Mouse (Mus musculus): Measurements from ENCODE around the gene Wfs1. TPM values are rescaled to one million over a fixed set of nuclear protein-coding genes. Genes with fewer than 3 reads are reported as not detected.

The Wfs1 gene
- 83.4 TPM for polyA plus RNA-seq (2012; fragmentation: generic; extraction: Trizol)

DNA sequence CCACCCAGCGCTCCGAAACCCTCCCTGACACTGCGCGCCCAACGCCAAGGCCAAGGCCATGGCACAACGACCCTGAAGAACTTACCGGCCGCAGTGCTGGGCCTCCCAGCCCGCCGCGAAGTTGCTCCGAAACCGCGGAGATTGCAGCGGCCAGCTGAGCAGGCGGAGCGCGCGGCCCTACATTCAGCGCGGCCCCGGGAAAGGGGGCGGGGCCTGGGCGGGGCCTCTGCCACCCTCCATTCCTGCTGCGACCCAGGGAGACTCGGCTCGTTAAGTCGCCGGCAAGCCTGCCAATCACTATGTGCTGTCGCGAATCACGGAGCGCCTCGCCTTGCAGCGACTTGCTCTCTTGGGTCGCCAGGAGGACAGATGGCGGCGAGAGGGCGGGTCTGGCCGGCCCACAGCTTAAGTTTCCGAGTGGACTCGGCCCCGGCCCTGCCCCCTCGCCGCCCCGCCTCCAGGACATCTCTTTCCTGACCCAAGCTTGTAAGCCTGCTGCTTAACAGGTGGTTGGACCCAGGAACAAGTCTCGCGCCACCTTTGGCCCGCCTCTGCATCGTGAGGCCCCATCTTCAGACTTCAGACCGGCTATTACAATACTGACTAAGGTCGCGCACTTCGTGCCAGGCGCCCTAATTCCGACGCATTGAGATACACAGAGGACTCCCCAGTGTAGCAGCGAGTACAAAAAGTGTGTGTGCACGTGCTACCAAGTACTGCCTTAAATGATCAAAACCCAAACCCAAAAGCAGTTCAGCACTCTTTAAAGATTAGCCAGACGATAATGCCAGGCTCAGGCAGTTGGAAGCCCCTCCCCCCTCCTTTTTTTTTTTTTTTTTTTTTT, at the start of gene Wfs1:
TSS of gene Wfs1 (minus strand) at position 425 of the 844 bp plus-strand sequence.
- H3K4me2 ChIP-seq (ENCODE audit: low read depth): peak within 1 kb of the TSS; percentile 96
- TF ChIP-seq CEBPB (IDR thresholded peaks at IDR 0.05; ENCODE audit: insufficient read depth, poor library complexity, severe bottlenecking) (peak; percentile 43; the same call in 1 of the 2 replicates), MYOG (IDR thresholded peaks at IDR 0.05; ENCODE audit: control insufficient read depth in 1 of 3, insufficient read depth in 1 of 3, insufficient read length in 2 of 3, low read depth in 2 of 3) (peak; percentile 19 to 71 (median 38)), POLR2AphosphoS2 (IDR thresholded peaks at IDR 0.05; ENCODE audit: insufficient read length, low read depth) (peak; percentile 93), USF1 (IDR thresholded peaks at IDR 0.05; ENCODE audit: low read depth) (no peak), REST (IDR thresholded peaks at IDR 0.05; ENCODE audit: insufficient read depth, insufficient read length) (no peak), MYOD1 (IDR thresholded peaks at IDR 0.05; ENCODE audit: control insufficient read depth in 1 of 3, insufficient read length in 2 of 3, low read depth in 2 of 3) (peak in 2 of 3 experiments; percentile 55 to 84), TCF3 (IDR thresholded peaks at IDR 0.05; ENCODE audit: insufficient read length, low read depth) (no peak), TCF12 (IDR thresholded peaks at IDR 0.05; ENCODE audit: insufficient read depth, poor library complexity, severe bottlenecking) (no peak), MAX (IDR thresholded peaks at IDR 0.05; ENCODE audit: low read depth) (no peak), E2F4 (IDR thresholded peaks at IDR 0.05; ENCODE audit: insufficient read depth) (no peak), SRF (IDR thresholded peaks at IDR 0.05; ENCODE audit: control insufficient read depth, insufficient read length, low read depth) (peak; percentile 49), POLR2A (IDR thresholded peaks at IDR 0.05; ENCODE audit: insufficient read length, low read depth) (peak; percentile 96)
- H3K4me3 ChIP-seq: peak within 1 kb of the TSS; percentile 80
- peaks cover 13% of the 10 kb centered on the region for H3K79me2 ChIP-seq (ENCODE audit: control insufficient read depth, insufficient read depth)
- no peaks in the 10 kb centered on the region for H3K27me3 ChIP-seq (ENCODE audit: control insufficient read depth, insufficient read depth, insufficient read length)
- H3ac ChIP-seq (ENCODE audit: control insufficient read depth, insufficient read length): peak within 1 kb of the TSS; percentile 40
- no peaks in the 10 kb centered on the region for H3K36me3 ChIP-seq (ENCODE audit: control insufficient read depth, insufficient read depth)

DNA sequence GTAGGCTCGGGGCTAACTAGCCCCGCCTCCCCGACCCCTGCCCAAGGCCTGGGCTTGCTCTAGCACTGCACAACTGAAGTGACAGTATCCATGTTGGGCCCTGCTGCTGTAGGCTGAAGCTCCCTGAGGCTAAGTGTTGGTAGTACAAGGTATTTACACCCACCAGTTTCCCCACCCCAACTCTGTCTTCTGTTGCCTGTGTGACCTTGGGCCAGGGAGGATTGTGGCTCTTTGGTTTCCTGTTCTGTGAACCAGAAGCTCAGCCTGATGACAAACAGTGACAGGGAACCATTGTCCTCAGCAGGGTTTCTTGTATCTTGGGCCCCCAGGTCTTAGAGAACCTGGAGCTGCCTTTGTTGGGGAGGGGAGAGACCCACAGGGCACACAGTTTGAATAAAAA, 47.9 kb upstream of the Wfs1 start:
- Histone ChIP-seq H3K27me3 (ENCODE audit: control insufficient read depth, insufficient read depth, insufficient read length) (peaks cover 47% of the 10 kb centered on the region), H3ac (ENCODE audit: control insufficient read depth, insufficient read length) (no peak overlapping the region), H3K4me3 (no peak overlapping the region), H3K79me2 (ENCODE audit: control insufficient read depth, insufficient read depth) (no peaks in the 10 kb centered on the region), H3K36me3 (ENCODE audit: control insufficient read depth, insufficient read depth) (no peaks in the 10 kb centered on the region), H3K4me2 (ENCODE audit: low read depth) (no peak overlapping the region)
- TF ChIP-seq USF1 (IDR thresholded peaks at IDR 0.05; ENCODE audit: low read depth) (no peak), POLR2A (IDR thresholded peaks at IDR 0.05; ENCODE audit: insufficient read length, low read depth) (no peak), MYOG (IDR thresholded peaks at IDR 0.05; ENCODE audit: control insufficient read depth in 1 of 3, insufficient read depth in 1 of 3, insufficient read length in 2 of 3, low read depth in 2 of 3) (no peak), POLR2AphosphoS2 (IDR thresholded peaks at IDR 0.05; ENCODE audit: insufficient read length, low read depth) (no peak), MYOD1 (IDR thresholded peaks at IDR 0.05; ENCODE audit: control insufficient read depth in 1 of 3, insufficient read length in 2 of 3, low read depth in 2 of 3) (no peak), E2F4 (IDR thresholded peaks at IDR 0.05; ENCODE audit: insufficient read depth) (no peak), TCF12 (IDR thresholded peaks at IDR 0.05; ENCODE audit: insufficient read depth, poor library complexity, severe bottlenecking) (no peak), SRF (IDR thresholded peaks at IDR 0.05; ENCODE audit: control insufficient read depth, insufficient read length, low read depth) (no peak), REST (IDR thresholded peaks at IDR 0.05; ENCODE audit: insufficient read depth, insufficient read length) (no peak), MAX (IDR thresholded peaks at IDR 0.05; ENCODE audit: low read depth) (no peak), CEBPB (IDR thresholded peaks at IDR 0.05; ENCODE audit: insufficient read depth, poor library complexity, severe bottlenecking) (no peak)

DNA sequence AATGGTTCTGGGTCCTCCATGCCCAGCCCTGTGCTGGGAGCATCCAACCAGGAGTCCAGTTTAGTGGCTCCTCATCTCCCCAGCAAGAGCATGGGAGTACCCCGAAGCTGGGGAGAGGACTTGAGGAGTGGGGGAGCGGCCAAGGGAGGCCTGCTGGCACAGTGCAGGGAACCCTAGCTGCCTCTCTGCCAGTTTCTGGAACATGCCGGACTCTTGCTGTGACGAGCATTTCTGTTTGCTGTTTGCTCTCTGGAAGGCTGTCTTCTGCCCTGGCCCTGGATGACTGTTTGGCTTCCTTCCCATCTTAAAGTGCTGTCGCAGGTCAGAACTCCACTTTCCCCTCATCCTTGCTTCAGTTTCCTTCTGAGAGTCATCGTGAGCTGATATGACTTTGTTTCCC, 46.9 kb upstream of the Wfs1 start:
- peaks cover 57% of the 10 kb centered on the region for H3K27me3 ChIP-seq (ENCODE audit: control insufficient read depth, insufficient read depth, insufficient read length)
- H3K4me2 ChIP-seq (ENCODE audit: low read depth): no peak overlapping the region
- H3K79me2 ChIP-seq (ENCODE audit: control insufficient read depth, insufficient read depth): no peaks in the 10 kb centered on the region
- TF ChIP-seq TCF12 (IDR thresholded peaks at IDR 0.05; ENCODE audit: insufficient read depth, poor library complexity, severe bottlenecking) (no peak), REST (IDR thresholded peaks at IDR 0.05; ENCODE audit: insufficient read depth, insufficient read length) (no peak), MAX (IDR thresholded peaks at IDR 0.05; ENCODE audit: low read depth) (no peak), USF1 (IDR thresholded peaks at IDR 0.05; ENCODE audit: low read depth) (no peak), CEBPB (IDR thresholded peaks at IDR 0.05; ENCODE audit: insufficient read depth, poor library complexity, severe bottlenecking) (no peak), MYOD1 (IDR thresholded peaks at IDR 0.05; ENCODE audit: control insufficient read depth in 1 of 3, insufficient read length in 2 of 3, low read depth in 2 of 3) (no peak), MYOG (IDR thresholded peaks at IDR 0.05; ENCODE audit: control insufficient read depth in 1 of 3, insufficient read depth in 1 of 3, insufficient read length in 2 of 3, low read depth in 2 of 3) (no peak), POLR2A (IDR thresholded peaks at IDR 0.05; ENCODE audit: insufficient read length, low read depth) (no peak), TCF3 (IDR thresholded peaks at IDR 0.05; ENCODE audit: insufficient read length, low read depth) (no peak)
- H3K4me3 ChIP-seq: no peak overlapping the region
- H3ac ChIP-seq (ENCODE audit: control insufficient read depth, insufficient read length): no peak overlapping the region
- no peaks in the 10 kb centered on the region for H3K36me3 ChIP-seq (ENCODE audit: control insufficient read depth, insufficient read depth)

DNA sequence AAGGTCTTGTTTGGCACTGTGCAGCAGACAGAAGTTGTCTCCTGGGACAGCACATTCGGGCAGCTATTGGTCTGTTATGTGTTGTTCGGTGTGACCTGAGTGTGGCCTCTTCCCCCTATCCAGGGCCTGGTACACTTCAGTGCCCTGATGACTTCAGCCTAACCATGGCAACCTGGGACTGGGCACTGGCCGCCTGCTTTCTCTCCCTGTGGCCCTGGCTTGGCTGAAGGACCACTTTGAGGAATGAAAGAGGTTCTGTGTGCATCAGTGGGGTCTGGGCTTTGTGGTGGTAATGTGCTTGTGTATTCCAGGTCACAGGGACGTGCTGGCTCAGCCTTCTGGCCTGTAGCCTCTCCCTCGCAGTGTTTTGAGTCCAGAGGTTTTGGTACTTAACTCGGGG, 46.2 kb upstream of the Wfs1 start:
- no peak for TF ChIP-seq CEBPB (IDR thresholded peaks at IDR 0.05; ENCODE audit: insufficient read depth, poor library complexity, severe bottlenecking)
- no peak for TF ChIP-seq TCF3 (IDR thresholded peaks at IDR 0.05; ENCODE audit: insufficient read length, low read depth)

More for the DNA sequence above, 46.2 kb upstream of the Wfs1 start:
- Histone ChIP-seq H3ac (ENCODE audit: control insufficient read depth, insufficient read length) (no peak overlapping the region), H3K79me2 (ENCODE audit: control insufficient read depth, insufficient read depth) (no peaks in the 10 kb centered on the region), H3K36me3 (ENCODE audit: control insufficient read depth, insufficient read depth) (no peaks in the 10 kb centered on the region), H3K27me3 (ENCODE audit: control insufficient read depth, insufficient read depth, insufficient read length) (peaks cover 62% of the 10 kb centered on the region), H3K4me3 (no peak overlapping the region), H3K4me2 (ENCODE audit: low read depth) (no peak overlapping the region)

Data from myocyte (in vitro differentiated cells).